Mouse (Mus musculus) MEL (cell line): ENCODE data around the gene Sla2. TPM values are rescaled to one million over a fixed set of nuclear protein-coding genes. Genes with fewer than 3 reads are reported as not detected.

Source experiments
- DNase-seq: peaks from one replicate; pipeline ENCODE4 v3.0.0; 2011; ENCODE audit warnings: low read depth, low spot score
- H3K27ac ChIP-seq: 2 replicates; pipeline ENCODE4 v1.5.1; 2012; ENCODE audit warnings: low read depth, mild to moderate bottlenecking, control low read depth, low read length, moderate library complexity; ENCODE audit not compliant: control insufficient read depth
- H3K27me3 ChIP-seq, 2 experiments: fragments of 150-350 bp in 1 of 2; sonication (generic) in 1 of 2; 2 replicates each; pipeline ENCODE4 v1.6.1; 2012; ENCODE audit warnings: low read length in 2 of 2, mild to moderate bottlenecking in 2 of 2, improper control_type of control experiment in 1 of 2, moderate library complexity in 1 of 2; ENCODE audit not compliant: insufficient read depth in 2 of 2, control insufficient read depth in 1 of 2
- H3K36me3 ChIP-seq, 2 experiments: 2 replicates each; pipeline ENCODE4 v1.6.1; 2012 to 2014; ENCODE audit warnings: low read length in 2 of 2, improper control_type of control experiment in 1 of 2, inconsistent platforms in 1 of 2, mild to moderate bottlenecking in 1 of 2; ENCODE audit not compliant: insufficient read depth in 2 of 2, control insufficient read depth in 1 of 2
- H3K4me1 ChIP-seq, 2 experiments: fragments of 150-350 bp in 1 of 2; sonication (generic) in 1 of 2; 2 replicates each; pipeline ENCODE4 v1.6.1; 2012; ENCODE audit warnings: low read length in 2 of 2, improper control_type of control experiment in 1 of 2, mild to moderate bottlenecking in 1 of 2; ENCODE audit not compliant: insufficient read depth in 2 of 2, control insufficient read depth in 1 of 2
- H3K4me3 ChIP-seq, 2 experiments: fragments of 150-350 bp in 1 of 2; sonication (generic) in 1 of 2; 2 replicates each; pipeline ENCODE4 v1.5.1; 2012; ENCODE audit warnings: low read depth in 2 of 2, low read length in 2 of 2, mild to moderate bottlenecking in 2 of 2, moderate library complexity in 2 of 2, control low read depth in 1 of 2, improper control_type of control experiment in 1 of 2; ENCODE audit not compliant: control insufficient read depth in 1 of 2, insufficient read depth in 1 of 2
- H3K79me2 ChIP-seq: 2 replicates; pipeline ENCODE4 v1.6.1; 2012; ENCODE audit warnings: mild to moderate bottlenecking, low read length, moderate library complexity; ENCODE audit not compliant: control insufficient read depth, poor library complexity, insufficient read depth
- H3K9ac ChIP-seq: 2 replicates; pipeline ENCODE4 v1.6.1; 2012; ENCODE audit warnings: low read depth, mild to moderate bottlenecking, control low read depth, low read length, moderate library complexity; ENCODE audit not compliant: control insufficient read depth, poor library complexity, severe bottlenecking
- H3K9me3 ChIP-seq: fragments of 150-350 bp; sonication (generic); replicated peaks from 2 replicates; pipeline ENCODE4 v1.6.1; 2012; ENCODE audit warnings: mild to moderate bottlenecking, low read length, improper control_type of control experiment, moderate library complexity; ENCODE audit not compliant: insufficient read depth
- CHD1 ChIP-seq: IDR thresholded peaks from 2 replicates; pipeline ENCODE4 v1.6.1; 2012; ENCODE audit warnings: low read depth, mild to moderate bottlenecking, inconsistent platforms, low read length, improper control_type of control experiment
- EP300 ChIP-seq, 2 experiments: IDR thresholded peaks; 2 replicates each; pipeline ENCODE4 v1.6.1; 2011; ENCODE audit warnings: improper control_type of control experiment in 2 of 2, low read length in 2 of 2, low read depth in 1 of 2, mild to moderate bottlenecking in 1 of 2
- GATA1 ChIP-seq: IDR thresholded peaks from 2 replicates; pipeline ENCODE4 v1.6.1; 2011; ENCODE audit warnings: low read depth, low read length, improper control_type of control experiment
- HCFC1 ChIP-seq: IDR thresholded peaks from 2 replicates; pipeline ENCODE4 v1.6.1; 2012; ENCODE audit warnings: low read depth, mild to moderate bottlenecking, inconsistent platforms, low read length, improper control_type of control experiment, moderate library complexity
- KAT2A ChIP-seq: conservative IDR thresholded peaks from 2 replicates; pipeline ENCODE4 v1.6.1; 2012; ENCODE audit warnings: low read depth, low read length, improper control_type of control experiment, inconsistent platforms
- MAFK ChIP-seq: IDR thresholded peaks from 2 replicates; pipeline ENCODE4 v1.6.1; 2011; ENCODE audit warnings: low read depth, mild to moderate bottlenecking, low read length, improper control_type of control experiment, borderline replicate concordance
- MAX ChIP-seq: IDR thresholded peaks from 2 replicates; pipeline ENCODE4 v1.6.1; 2011; ENCODE audit warnings: low read length, improper control_type of control experiment
- MAZ ChIP-seq: IDR thresholded peaks from 2 replicates; pipeline ENCODE4 v1.6.1; 2012; ENCODE audit warnings: low read depth, mild to moderate bottlenecking, inconsistent platforms, low read length, improper control_type of control experiment
- MEF2A ChIP-seq: IDR thresholded peaks from 2 replicates; pipeline ENCODE4 v1.6.1; 2014; ENCODE audit warnings: low read depth, mild to moderate bottlenecking, inconsistent platforms, low read length, improper control_type of control experiment; ENCODE audit not compliant: poor library complexity, insufficient replicate concordance, severe bottlenecking; ENCODE audit errors: extremely low read depth
- NRF1 ChIP-seq: IDR thresholded peaks from 2 replicates; pipeline ENCODE4 v1.6.1; 2014; ENCODE audit warnings: low read depth, mild to moderate bottlenecking, inconsistent platforms, low read length, improper control_type of control experiment, moderate library complexity; ENCODE audit not compliant: poor library complexity, insufficient read depth, severe bottlenecking
- POLR2AphosphoS5 ChIP-seq: IDR thresholded peaks from 2 replicates; pipeline ENCODE4 v1.6.1; 2012; ENCODE audit warnings: low read depth, borderline replicate concordance, mild to moderate bottlenecking, inconsistent platforms, low read length, moderate library complexity, mixed read lengths
- TCF12 ChIP-seq: IDR thresholded peaks from 2 replicates; pipeline ENCODE4 v1.6.1; 2014; ENCODE audit warnings: low read depth, mild to moderate bottlenecking, inconsistent platforms, low read length, improper control_type of control experiment, moderate library complexity
- ZNF384 ChIP-seq: IDR thresholded peaks from 2 replicates; pipeline ENCODE4 v1.6.1; 2012; ENCODE audit warnings: low read depth, mild to moderate bottlenecking, inconsistent platforms, low read length, improper control_type of control experiment
- polyA plus RNA-seq, 2 experiments: library from polyadenylated mRNA; stranded (reverse) in 1 of 2; unstranded in 1 of 2; fragments of >175 nt in 1 of 2; fragments of >200 nt in 1 of 2; gene quantifications; 2 replicates each; pipeline versions ENCODE4 v1.2.1 to v1.2.4; 2012; ENCODE audit warnings: low replicate concordance in 2 of 2, low read depth in 1 of 2; ENCODE audit not compliant: insufficient read length in 2 of 2, insufficient read depth in 1 of 2, missing spikeins in 1 of 2
- total RNA-seq: library from RNA; depleted of rRNA; stranded (reverse); fragments of 300-350 nt; gene quantifications from 2 replicates; pipeline ENCODE4 v1.2.3, GENCODE M21; 2012

The Sla2 gene
- total and polyA plus RNA-seq, 3 experiments, result 0.40 to 9.0 TPM; not detected in 1

DNA sequence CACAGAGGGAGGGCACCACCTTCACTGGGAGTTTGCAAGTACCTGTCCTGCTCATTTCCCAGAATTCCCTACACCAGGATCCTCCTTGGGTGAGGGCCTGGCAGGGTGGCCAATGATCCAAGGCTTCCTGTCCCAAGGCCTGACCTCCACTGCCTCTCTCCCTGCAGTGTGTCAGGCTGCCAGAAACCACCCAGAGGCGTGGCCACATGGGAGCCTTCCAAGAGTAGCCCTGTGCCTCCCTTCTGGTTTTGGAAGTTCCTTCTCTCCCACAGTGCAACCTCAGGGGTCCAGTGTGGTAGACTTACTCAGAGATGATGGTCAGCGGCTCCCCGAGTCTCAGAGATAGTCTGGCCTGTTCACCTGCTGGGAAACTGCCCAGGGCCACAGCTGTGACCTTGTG is 7.5 kb downstream of the Sla2 start:
- Histone ChIP-seq H3K27ac (no peak overlapping the region), H3K9ac (no peak overlapping the region), H3K79me2 (no peaks in the 10 kb centered on the region), H3K27me3 (no peaks in the 10 kb centered on the region), H3K9me3 (no peaks in the 10 kb centered on the region), H3K4me3 (no peak overlapping the region), H3K4me1 (peaks cover 2 to 13% of the 10 kb centered on the region in 2 experiments; a peak in 3 of 4 replicates), H3K36me3 (peaks cover 0 to 3% of the 10 kb centered on the region in 2 experiments; a peak in 2 of 4 replicates)
- TF ChIP-seq KAT2A (no peak), MAX (no peak), EP300 (IDR thresholded peaks at IDR 0.05; ENCODE audit: low read depth in 1 of 2, low read length in 2 of 2) (no peak), CHD1 (no peak), POLR2AphosphoS5 (no peak), NRF1 (no peak), MAZ (no peak), GATA1 (no peak), ZNF384 (no peak)
- DNase-seq, result no peak

DNA sequence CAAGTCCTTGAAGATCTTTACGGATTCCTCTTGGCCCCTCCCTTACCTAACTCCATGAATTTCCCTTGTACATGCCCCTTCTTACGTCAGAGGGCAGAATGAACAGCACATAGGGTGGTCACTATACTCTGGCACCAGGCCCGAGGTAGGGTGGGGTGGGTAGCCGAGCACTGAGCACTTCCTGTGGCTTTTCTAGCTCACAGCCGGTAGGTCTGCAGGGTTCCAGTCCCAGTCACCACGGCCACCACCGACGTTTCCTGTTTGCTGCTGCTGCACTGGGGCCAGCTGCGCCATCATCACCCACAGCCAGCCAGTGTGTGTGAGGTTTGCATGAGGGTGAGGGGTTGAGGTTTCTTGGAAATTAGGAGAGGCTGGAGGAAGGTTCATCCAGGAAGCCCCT is 9.3 kb downstream of the Sla2 start:
- no peak for DNase-seq
- H3K4me1 ChIP-seq, result peaks cover under 1 to 7% of the 10 kb centered on the region in 2 experiments; a peak in 3 of 4 replicates
- no peaks in the 10 kb centered on the region for H3K79me2 ChIP-seq
- TF ChIP-seq MAX (no peak), TCF12 (no peak)
- no peak overlapping the region for H3K9ac ChIP-seq
- H3K36me3 ChIP-seq, result 0 out of 4 replicates have a peak, but pooled peaks cover 0 to 2% of the 10 kb centered on the region in 2 experiments
- H3K9me3 ChIP-seq, result no peaks in the 10 kb centered on the region
- H3K27ac ChIP-seq, result no peak overlapping the region
- no peak overlapping the region for H3K4me3 ChIP-seq
- H3K27me3 ChIP-seq, result no peaks in the 10 kb centered on the region

DNA sequence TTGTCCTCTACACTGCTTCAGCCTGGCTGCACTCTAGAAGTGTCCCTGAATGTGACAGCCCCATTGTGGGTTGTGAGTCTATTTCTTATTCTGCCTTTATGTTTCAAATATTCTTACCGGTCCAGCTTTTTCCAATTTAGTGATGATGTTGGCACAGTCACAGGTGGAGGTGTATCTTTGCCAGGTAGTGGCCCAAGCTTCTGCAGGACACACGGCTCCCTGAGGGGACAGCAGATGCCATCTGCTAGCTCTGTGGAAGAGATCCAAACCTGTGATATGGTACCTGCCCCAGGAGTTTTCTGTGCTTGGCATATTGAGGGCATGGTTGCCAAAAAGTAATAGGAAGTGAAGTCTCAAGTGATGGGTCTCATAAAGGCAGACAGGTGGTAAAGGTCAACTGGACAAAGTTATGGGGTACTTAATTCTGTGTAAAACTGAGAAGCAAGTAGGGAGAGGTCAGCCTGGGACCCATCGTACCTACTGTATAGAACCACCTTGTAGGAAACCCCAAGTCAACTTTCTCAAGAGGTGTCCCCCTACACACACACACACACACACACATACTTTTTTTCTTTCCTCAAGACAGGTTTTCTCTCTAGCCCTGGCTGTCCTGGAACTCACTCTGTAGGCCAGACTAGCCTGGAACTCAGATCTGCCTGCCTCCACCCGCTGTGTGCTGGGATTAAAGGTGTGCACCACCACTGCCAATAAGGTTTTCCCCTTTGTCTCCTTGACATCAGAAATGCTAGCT is 12.1 kb downstream of the Sla2 start:
- no peaks in the 10 kb centered on the region for H3K9me3 ChIP-seq
- DNase-seq, result no peak
- peaks cover 4 to 10% of the 10 kb centered on the region in 2 experiments; a peak in 3 of 4 replicates for H3K4me1 ChIP-seq
- no peak overlapping the region for H3K9ac ChIP-seq
- no peak for TF ChIP-seq GATA1
- TF ChIP-seq HCFC1, result no peak
- TF ChIP-seq MEF2A, result no peak
- TF ChIP-seq MAFK, result no peak
- TF ChIP-seq CHD1, result no peak
- TF ChIP-seq, all 39 proteins: peak for 0
- peaks cover 9 to 11% of the 10 kb centered on the region in 2 experiments; a peak in 3 of 4 replicates for H3K36me3 ChIP-seq
- H3K4me3 ChIP-seq, result no peak overlapping the region
- H3K79me2 ChIP-seq, result no peaks in the 10 kb centered on the region; the same call in 1 of the 2 replicates
- H3K27ac ChIP-seq, result no peak overlapping the region
- H3K27me3 ChIP-seq, result no peaks in the 10 kb centered on the region
